Mouse (Mus musculus) layer of hippocampus, adult 11-12 months (tissue): ENCODE results near the gene Rfc2.
A peak's percentile ranks its signal among the peaks of the same experiment; 100 is the strongest.
"Not testable (repeated sequence)": the region's sequence is repeated elsewhere in the genome, so short reads cannot be mapped to it uniquely, and the experiment has no call there.

Source experiments
- DNase-seq: peaks from one replicate; pipeline ENCODE4 v3.0.0; 2022; ENCODE audit warnings: low spot score

Gene Rfc2

DNA sequence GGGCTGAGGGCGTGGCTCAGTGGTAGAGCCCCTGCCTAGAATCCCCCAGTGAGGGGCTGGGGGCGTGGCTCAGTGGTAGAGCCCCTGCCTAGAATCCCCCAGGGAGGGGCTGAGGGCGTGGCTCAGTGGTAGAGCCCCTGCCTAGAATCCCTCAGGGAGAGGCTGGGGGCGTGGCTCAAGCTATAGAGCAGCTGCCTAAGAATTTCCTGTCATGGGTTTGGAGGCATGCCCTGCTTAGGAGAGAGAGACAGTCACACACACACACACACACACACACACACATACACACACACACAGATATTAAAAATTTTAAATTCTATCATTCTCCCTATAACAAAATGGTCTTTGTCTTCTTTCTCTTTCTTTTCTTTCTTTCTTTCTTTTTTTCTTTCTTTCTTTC, 67.8 kb downstream of the Rfc2 start:
- not testable (repeated sequence) for DNase-seq

DNA sequence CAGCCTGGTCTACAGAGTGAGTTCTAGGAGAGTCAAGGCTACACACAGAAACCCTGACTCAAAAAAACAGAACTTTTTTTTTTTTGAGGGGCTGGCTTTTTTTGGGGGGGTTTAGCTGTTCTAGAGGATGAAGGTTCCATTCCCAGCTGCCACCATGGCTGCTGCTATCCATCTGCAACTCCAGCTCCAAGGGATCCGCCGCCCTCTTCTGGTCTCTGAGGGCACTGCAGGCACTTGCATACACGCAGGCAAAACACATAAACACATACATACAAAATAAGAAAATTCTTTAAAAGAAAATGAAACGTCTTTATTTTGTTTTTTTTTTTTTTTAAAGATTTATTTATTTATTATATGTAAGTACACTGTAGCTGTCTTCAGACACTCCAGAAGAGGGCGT, 69.8 kb downstream of the Rfc2 start:
- peak; percentile 47 for DNase-seq
